Mouse (Mus musculus): ENCODE results near the gene Zfp398. TPM values are rescaled to one million over a fixed set of nuclear protein-coding genes. Genes with fewer than 3 reads are reported as not detected.

Zfp398 gene
- total RNA-seq (2022): 10 to 100 TPM; 21.2 to 27.1 (median 24.1) TPM

- peak; percentile 91 to 94 for DNase-seq (ENCODE audit: low spot score in 2 of 2)
These were observed at the start of gene Zfp398 for GRCm38 (mm10) chr6:47835482-47835983. Zfp398 (plus strand) TSS chr6:47835661.

- peak; percentile 86 to 88 for DNase-seq (ENCODE audit: low spot score in 2 of 2)
These were observed 47.3 kb upstream of the Zfp398 start for GRCm38 (mm10) chr6:47787941-47788736.

DNA sequence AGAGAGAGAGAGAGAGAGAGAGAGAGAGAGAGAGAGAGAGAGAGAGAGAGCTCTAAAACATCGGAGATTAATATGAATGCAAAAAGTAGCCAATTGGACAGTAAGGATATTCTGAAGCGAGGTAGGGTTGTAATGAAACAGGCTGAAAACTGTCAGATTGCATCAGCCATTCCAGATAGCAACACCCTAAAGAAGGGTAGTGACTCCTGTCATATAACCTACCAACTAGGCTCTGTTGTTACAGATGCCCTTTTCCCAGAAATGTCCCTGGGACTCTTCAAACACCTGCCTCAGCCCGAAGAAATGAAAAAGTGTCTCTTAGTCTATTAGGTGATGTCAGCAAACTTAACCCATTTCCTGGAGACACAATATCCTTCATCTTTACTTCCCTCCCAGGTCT, 46.6 kb upstream of the Zfp398 start:
- DNase-seq (ENCODE audit: low spot score in 2 of 2): no peak

GRCm38 (mm10) chr6:47790745-47791144, 44.7 kb upstream of the Zfp398 start:
- DNase-seq (ENCODE audit: low spot score in 2 of 2): no peak

DNA sequence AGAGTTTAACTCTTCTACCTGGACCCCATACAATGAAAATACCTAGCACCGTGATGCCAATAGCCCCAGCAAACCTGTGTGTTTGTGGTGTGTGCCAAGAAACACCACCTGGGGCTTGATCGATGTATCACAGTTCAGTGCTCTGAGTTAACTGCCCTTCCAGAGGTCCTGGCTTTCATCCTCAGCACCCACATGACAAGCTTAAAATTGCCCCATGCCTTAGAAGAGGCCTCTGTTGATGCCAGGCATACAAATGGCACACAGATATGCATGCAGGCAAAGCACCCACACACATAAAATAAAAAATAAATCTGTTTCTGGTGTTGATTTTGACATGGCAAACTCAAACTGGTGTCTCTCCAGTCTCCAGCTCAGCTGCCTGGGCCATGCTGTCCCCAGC, 42.9 kb upstream of the Zfp398 start:
- DNase-seq (ENCODE audit: low spot score in 2 of 2): no peak

DNA sequence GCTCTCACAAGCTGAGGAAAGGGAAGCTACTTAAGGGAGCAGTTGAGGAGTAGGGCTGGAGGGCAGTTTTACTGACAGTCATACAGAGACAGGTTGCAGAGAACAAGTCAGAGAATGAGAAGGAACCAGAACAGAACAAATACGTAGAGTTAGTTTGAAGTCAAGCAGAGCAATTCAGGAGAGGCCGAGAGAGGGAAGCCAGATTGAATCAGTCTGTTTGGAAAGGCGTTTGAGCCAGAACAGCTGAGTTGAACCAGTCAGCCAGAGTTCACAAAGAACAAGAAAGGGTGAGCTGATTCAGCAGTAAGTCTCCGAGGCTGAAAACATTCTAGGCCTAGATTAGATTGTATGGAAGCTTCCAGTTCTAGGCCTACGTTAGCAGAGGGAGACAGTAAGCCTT, 42.2 kb upstream of the Zfp398 start:
- no peak for DNase-seq (ENCODE audit: low spot score in 2 of 2)

- no peak for DNase-seq (ENCODE audit: low spot score in 2 of 2)
These were observed 41.2 kb upstream of the Zfp398 start for GRCm38 (mm10) chr6:47794106-47794830.

DNA sequence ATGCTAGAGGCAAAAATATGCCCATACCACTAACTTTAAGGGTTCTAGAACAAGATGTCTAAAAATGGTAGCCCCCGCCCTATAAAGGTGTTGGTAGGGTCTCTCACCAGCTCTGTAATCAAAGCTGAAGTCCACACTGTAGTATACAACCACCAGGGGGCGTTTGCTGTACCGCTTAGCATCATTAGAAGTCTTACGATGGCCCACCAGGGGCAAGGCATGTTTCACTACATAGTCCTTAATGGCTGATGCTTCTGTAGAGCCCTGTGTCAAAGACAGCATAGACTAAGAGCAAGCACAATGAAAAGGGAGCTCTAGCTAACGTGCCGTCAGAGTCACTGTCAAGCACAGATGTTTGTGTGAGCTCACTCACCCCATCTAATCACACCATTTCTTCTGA, 36.4 kb upstream of the Zfp398 start:
- peak in 1 of 2 experiments; percentile 34 for DNase-seq (ENCODE audit: low spot score in 2 of 2)

GRCm38 (mm10) chr6:47805520-47805919, 29.9 kb upstream of the Zfp398 start:
- no peak for DNase-seq (ENCODE audit: low spot score in 2 of 2)

DNA sequence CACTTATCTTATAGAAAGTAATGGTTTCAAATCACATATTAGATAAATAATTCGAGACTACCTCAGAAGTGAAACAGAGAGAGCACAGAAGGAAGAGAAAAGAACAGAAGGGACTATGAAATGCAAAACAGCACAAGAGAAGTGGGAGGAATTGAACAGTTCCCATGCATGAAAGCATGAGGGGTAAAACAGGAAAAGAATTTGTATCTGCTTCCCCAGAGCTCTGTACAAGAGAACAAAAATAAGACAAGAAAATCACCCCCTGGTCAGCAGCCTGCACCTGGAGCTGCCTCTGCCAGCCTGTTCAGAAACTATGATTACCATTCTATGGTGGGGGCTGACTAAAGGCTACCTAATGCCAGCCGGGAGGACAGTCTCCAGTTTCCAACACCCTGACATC, 28.0 kb upstream of the Zfp398 start:
- no peak for DNase-seq (ENCODE audit: low spot score in 2 of 2)

- DNase-seq (ENCODE audit: low spot score in 2 of 2): no peak
These were observed 26.9 kb upstream of the Zfp398 start for GRCm38 (mm10) chr6:47808545-47808944.

- DNase-seq (ENCODE audit: low spot score in 2 of 2): no peak
These were observed 26.4 kb upstream of the Zfp398 start for GRCm38 (mm10) chr6:47809053-47809452.

- DNase-seq (ENCODE audit: low spot score in 2 of 2): no peak
These were observed 25.3 kb upstream of the Zfp398 start for GRCm38 (mm10) chr6:47810181-47810580.

GRCm38 (mm10) chr6:47811324-47811723, 24.1 kb upstream of the Zfp398 start:
- DNase-seq (ENCODE audit: low spot score in 2 of 2): no peak

- DNase-seq (ENCODE audit: low spot score in 2 of 2): no peak
These were observed 23.1 kb upstream of the Zfp398 start for GRCm38 (mm10) chr6:47812271-47812915.

- peak; percentile 97 to 98 for DNase-seq (ENCODE audit: low spot score in 2 of 2)
These were observed 22.1 kb upstream of the Zfp398 start, which contains the start of gene Pdia4 for GRCm38 (mm10) chr6:47813257-47813878. Pdia4 (minus strand) TSS chr6:47813430.

DNA sequence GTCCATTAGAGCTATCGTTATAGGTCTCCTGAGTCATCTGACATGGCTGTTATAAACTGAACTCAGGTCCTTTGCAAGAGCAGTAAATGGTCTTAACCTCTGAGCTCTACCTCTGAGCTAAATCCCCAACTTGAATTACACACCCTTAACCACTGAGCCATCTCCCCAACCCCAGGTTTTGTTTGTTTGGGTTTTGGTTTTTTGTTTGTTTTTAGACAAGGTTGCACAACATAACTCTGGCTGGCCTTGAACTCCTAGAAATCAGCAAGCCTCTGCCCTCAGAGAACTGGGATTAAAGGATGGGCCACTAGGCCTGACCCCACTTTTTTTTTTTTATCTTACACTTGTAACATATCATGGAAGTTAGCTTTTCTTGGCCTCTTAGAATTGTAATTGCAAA, 19.3 kb upstream of the Zfp398 start:
- no peak for DNase-seq (ENCODE audit: low spot score in 2 of 2)

- no peak for DNase-seq (ENCODE audit: low spot score in 2 of 2)
These were observed 16.7 kb upstream of the Zfp398 start for GRCm38 (mm10) chr6:47818721-47819120.

DNA sequence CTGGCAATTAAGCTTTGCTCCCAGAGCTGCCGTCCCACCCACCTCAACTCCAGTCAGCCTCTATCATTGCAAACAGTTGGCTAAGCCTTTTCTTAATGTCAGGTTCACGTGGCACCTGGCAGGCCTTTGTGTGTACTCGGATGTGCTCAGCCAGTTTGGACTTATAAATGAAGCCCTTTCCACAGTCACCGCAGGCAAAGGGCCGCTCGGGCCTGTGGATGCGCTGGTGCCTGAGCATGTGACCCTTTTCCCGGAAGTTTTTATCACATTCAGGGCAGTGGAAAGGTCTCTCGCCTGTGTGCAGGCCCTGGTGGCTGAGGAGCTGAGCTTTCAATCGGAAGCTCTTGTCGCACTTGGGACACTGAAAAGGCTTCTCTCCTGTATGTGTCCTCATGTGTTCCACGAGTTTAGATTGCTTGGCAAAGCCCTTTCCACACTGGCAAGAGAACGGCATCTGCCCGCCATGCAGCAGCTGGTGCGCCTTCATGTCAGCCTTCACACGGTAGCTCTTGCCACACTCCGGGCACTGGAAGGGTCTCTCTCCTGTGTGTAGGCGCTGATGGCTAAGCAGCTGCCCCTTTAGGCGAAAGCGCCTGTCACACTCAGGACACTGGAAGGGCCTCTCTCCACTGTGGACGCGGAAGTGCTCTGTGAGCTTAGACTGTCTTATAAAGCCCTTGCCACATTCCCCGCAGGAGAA, 15.7 kb upstream of the Zfp398 start:
- no peak for DNase-seq (ENCODE audit: low spot score in 2 of 2)

DNA sequence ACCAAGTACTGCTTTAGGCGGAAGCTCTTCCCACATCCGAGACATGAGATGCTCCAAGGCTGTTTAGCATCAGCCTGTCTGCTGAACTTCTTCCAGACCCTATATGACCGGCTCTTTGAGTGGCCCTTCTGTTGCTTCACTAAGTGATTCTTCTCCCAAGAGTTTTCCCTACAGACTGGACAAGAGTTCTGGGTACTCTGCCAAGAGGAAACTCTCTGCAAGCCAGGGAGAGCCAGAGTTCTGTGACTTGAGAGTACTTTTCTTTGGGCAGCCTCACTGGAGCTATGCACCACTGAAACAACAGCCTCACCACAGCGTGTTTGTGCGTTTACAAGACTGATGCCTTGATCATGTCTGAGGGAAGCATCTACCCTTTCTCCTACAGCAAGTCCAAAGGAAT, 14.2 kb upstream of the Zfp398 start:
- no peak for DNase-seq (ENCODE audit: low spot score in 2 of 2)

DNA sequence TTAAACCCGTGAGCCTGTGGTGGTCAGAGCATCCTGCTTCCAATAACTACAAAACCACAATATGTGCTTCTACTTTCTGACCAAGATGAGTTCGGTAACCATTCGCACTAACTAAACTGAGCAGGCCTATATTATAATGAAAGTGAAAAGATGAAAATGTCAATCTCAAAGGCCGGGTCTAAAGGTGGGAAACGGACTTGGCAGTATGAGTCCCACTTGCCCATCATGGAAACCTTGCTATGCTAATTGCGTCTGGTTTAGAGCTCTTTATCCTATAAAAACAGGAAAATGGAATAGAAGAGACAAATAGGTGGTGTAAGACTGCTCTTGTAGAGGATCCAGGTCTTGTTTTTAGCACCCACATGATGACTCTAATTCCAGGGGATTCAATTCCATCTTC, 13.7 kb upstream of the Zfp398 start:
- no peak for DNase-seq (ENCODE audit: low spot score in 2 of 2)
